ENCODE assay signal across 8 mouse cellular contexts in the genomic region with DNA sequence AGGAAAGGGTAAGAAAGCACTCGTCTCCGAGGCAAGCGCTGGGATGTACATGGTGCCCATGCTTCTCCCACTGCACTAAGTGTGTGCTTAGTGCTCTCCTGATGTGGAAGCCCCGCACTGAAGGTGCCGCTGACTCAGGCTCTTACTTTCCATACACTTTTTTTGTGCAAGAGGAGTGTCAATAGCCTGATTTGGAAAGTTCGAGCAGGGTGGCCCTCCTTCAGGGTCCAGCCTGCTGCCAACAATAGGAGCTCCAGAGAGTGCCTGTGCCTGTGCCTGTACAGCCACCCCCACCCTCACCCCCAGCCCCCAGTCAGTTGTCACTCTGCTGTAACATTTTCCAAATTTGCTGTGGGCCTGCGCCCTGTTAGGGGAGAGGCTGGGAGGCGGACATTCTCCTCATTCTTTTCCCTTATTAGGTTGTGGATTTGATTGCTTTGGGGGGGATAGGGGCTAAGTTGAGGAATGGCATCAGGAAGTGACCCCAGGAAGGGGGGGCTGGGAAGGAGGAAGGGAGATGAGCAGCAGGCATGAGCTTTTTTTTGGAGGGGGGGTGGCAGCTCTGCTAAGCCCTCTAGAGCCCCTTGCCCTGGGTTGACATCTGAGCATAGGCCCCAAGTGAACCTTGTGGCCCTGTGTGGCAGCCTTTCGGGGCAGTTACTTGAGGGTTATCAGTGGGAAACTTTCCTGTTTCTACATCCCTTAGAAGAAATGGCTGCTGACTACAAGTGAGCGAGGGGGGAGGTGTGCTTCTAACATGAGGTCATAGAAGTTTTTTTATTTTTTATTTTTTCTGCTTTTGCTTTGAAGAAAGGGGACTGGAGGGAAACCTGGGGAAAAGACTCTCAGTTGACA. TPM values are rescaled to one million over a fixed set of nuclear protein-coding genes. Genes with fewer than 3 reads are reported as not detected.
DNase-seq lines count a peak whose midpoint lies in the region; ATAC-seq and TF ChIP-seq lines count a peak whose summit lies in the region.

No protein-coding gene starts in this region.

- H3K36me3 ChIP-seq in heart, embryonic 10.5 days: peaks cover 25% of the 10 kb centered on the region
- H3K36me3 ChIP-seq in kidney, embryonic 16.5 days (ENCODE audit: insufficient read depth, low read length): 0 out of 2 replicates have a peak, but pooled peaks cover under 1% of the 10 kb centered on the region

- TF ChIP-seq CTCF in embryonic fibroblast, embryonic 13.5 days (IDR thresholded peaks at IDR 0.05; ENCODE audit: borderline replicate concordance, insufficient read depth, low read length): no peak

- H3K27ac ChIP-seq in heart, embryonic 10.5 days: peak overlapping the region; percentile 94
- peak overlapping the region; percentile 100 for H3K27ac ChIP-seq in embryonic fibroblast, embryonic 13.5 days (ENCODE audit: insufficient read depth, low read length)
- H3K27ac ChIP-seq in kidney, embryonic 16.5 days (ENCODE audit: low read length): peak overlapping the region; percentile 92

- H3K4me3 ChIP-seq in heart, embryonic 10.5 days: peak overlapping the region; percentile 35
- no peak overlapping the region for H3K4me3 ChIP-seq in embryonic fibroblast, embryonic 13.5 days (ENCODE audit: insufficient read depth, low read length)
- no peak overlapping the region for H3K4me3 ChIP-seq in kidney, embryonic 16.5 days (ENCODE audit: low read length)

- peaks cover 96% of the 10 kb centered on the region for H3K4me1 ChIP-seq in heart, embryonic 10.5 days
- peaks cover 60% of the 10 kb centered on the region for H3K4me1 ChIP-seq in embryonic fibroblast, embryonic 13.5 days (ENCODE audit: control insufficient read depth, insufficient read depth, low read length)
- peaks cover 93% of the 10 kb centered on the region for H3K4me1 ChIP-seq in kidney, embryonic 16.5 days (ENCODE audit: insufficient read depth, low read length)

- H3K27me3 ChIP-seq in heart, embryonic 10.5 days (ENCODE audit: insufficient read depth, poor library complexity, severe bottlenecking): no peaks in the 10 kb centered on the region
- no peaks in the 10 kb centered on the region for H3K27me3 ChIP-seq in kidney, embryonic 16.5 days (ENCODE audit: insufficient read depth, low read length)

- H3K9ac ChIP-seq in kidney, embryonic 16.5 days (replicated peaks; ENCODE audit: low read length): peak overlapping the region; percentile 61

- WGBS in heart, embryonic 10.5 days: 4% methylated on average over 10 of the region's 10 CpGs
- WGBS in kidney, embryonic 16.5 days: 14% methylated on average over 10 of the region's 10 CpGs

- peak overlapping the region; percentile 34 for H3K4me2 ChIP-seq in kidney, embryonic 16.5 days (replicated peaks; ENCODE audit: low read depth, low read length)

- no peak for TF ChIP-seq POLR2A in embryonic fibroblast, embryonic 13.5 days (IDR thresholded peaks at IDR 0.05; ENCODE audit: low read depth, low read length)

- peak; percentile 93 for DNase-seq in heart, embryonic 10.5 days (ENCODE audit: low spot score)
- no peak for DNase-seq in heart, adult 8-10 months (ENCODE audit: low spot score)
- no peak for DNase-seq in cerebellum, adult 11 months
- DNase-seq in adrenal gland, postnatal 36 days: no peak
- DNase-seq in gastrocnemius, postnatal 10 days: no peak

- ATAC-seq in kidney, embryonic 16.5 days (ENCODE audit: low FRiP score, low TSS enrichment): peak; percentile 66
- ATAC-seq in megakaryocyte progenitor cell, adult 5-6 weeks (replicated peaks; ENCODE audit: poor library complexity): peak; percentile 19; the same call in 1 of the 2 replicates

- no peaks in the 10 kb centered on the region for H3K9me3 ChIP-seq in heart, embryonic 10.5 days
- no peaks in the 10 kb centered on the region for H3K9me3 ChIP-seq in kidney, embryonic 16.5 days (ENCODE audit: low read length)

RNA-seq across cellular contexts. Expression of a gene that starts 16.5 kb away (rescaled TPM):
- 319 and 371 TPM in 2 replicates for polyA plus RNA-seq in heart, embryonic 10.5 days (2016; fragmentation: Nextera tagmentation; extraction: Ambion mirVana)
- 10 to 100 TPM; 57.8 to 82.0 (median 75.8) TPM for total RNA-seq in heart, adult 8-10 months (2022)
- 446 and 575 TPM in 2 replicates for polyA plus RNA-seq in embryonic fibroblast, embryonic 13.5 days (2011; ENCODE audit: insufficient read length, low read depth, missing spikeins)
- 360 and 374 TPM in 2 replicates for polyA plus RNA-seq in kidney, embryonic 16.5 days (2015; fragmentation: Nextera tagmentation; extraction: Ambion mirVana)
- total RNA-seq in megakaryocyte progenitor cell, adult 5-6 weeks (2015): 86.4 and 87.2 TPM in 2 replicates
- total RNA-seq in megakaryocyte progenitor cell, adult 5-6 weeks (2017): 47.1 and 49.5 TPM in 2 replicates
- total RNA-seq in adrenal gland, postnatal 36 days (2021): 100 to 1,000 TPM; 193 to 252 TPM
- total RNA-seq in gastrocnemius, postnatal 10 days (2021): 100 to 1,000 TPM in 1 of 2 experiments, 10 to 100 TPM in 1; 90.2 to 120 TPM

RNA-seq across cellular contexts. Expression of a gene that starts 36.0 kb away (rescaled TPM):
- polyA plus RNA-seq in heart, embryonic 10.5 days (2016; fragmentation: Nextera tagmentation; extraction: Ambion mirVana): 289 and 329 TPM in 2 replicates
- total RNA-seq in heart, adult 8-10 months (2022): 100 to 1,000 TPM; 152 to 167 (median 158) TPM
- polyA plus RNA-seq in embryonic fibroblast, embryonic 13.5 days (2011; ENCODE audit: insufficient read length, low read depth, missing spikeins): 328 and 347 TPM in 2 replicates
- polyA plus RNA-seq in kidney, embryonic 16.5 days (2015; fragmentation: Nextera tagmentation; extraction: Ambion mirVana): 406 and 407 TPM in 2 replicates
- total RNA-seq in megakaryocyte progenitor cell, adult 5-6 weeks (2015): 248 and 305 TPM in 2 replicates
- 384 and 406 TPM in 2 replicates for total RNA-seq in megakaryocyte progenitor cell, adult 5-6 weeks (2017)
- total RNA-seq in adrenal gland, postnatal 36 days (2021): 100 to 1,000 TPM; 241 to 264 TPM
- 100 to 1,000 TPM; 169 to 174 TPM for total RNA-seq in gastrocnemius, postnatal 10 days (2021)

RNA-seq across cellular contexts. Expression of a gene that starts 36.2 kb away (rescaled TPM):
- 9.9 and 14.3 TPM in 2 replicates for polyA plus RNA-seq in heart, embryonic 10.5 days (2016; fragmentation: Nextera tagmentation; extraction: Ambion mirVana)
- total RNA-seq in heart, adult 8-10 months (2022): 1 to 10 TPM in 1 of 4 experiments, under 1 TPM in 3; 0.50 to 1.1 (median 0.74) TPM
- polyA plus RNA-seq in embryonic fibroblast, embryonic 13.5 days (2011; ENCODE audit: insufficient read length, low read depth, missing spikeins): 2.0 and 2.2 TPM in 2 replicates
- 9.7 and 10.1 TPM in 2 replicates for polyA plus RNA-seq in kidney, embryonic 16.5 days (2015; fragmentation: Nextera tagmentation; extraction: Ambion mirVana)
- 38.5 and 49.8 TPM in 2 replicates for total RNA-seq in megakaryocyte progenitor cell, adult 5-6 weeks (2015)
- total RNA-seq in megakaryocyte progenitor cell, adult 5-6 weeks (2017): 62.8 and 65.6 TPM in 2 replicates
- 1 to 10 TPM; 1.1 to 1.7 TPM for total RNA-seq in adrenal gland, postnatal 36 days (2021)
- under 1 TPM; 0.66 to 0.93 TPM for total RNA-seq in gastrocnemius, postnatal 10 days (2021)

Comparison
In these comparisons a context has a peak if more than half of its experiments do, and no peak if none do; other contexts are left out.
1. RNA of a gene that starts 36.2 kb away (total RNA-seq): 38.5 to 65.6 TPM in megakaryocyte progenitor cell, adult 5-6 weeks; 1.1 to 1.7 TPM in adrenal gland, postnatal 36 days, 0.66 to 0.93 TPM in gastrocnemius, postnatal 10 days and 0.50 to 1.1 TPM in heart, adult 8-10 months; every median in the first group is over 10 times any median in the second.
2. Peak in every context shown above with its lines, with median percentiles within 50 percentile points of each other: H3K27ac ChIP-seq.